Mouse (Mus musculus) cerebellum, adult 2 months (tissue): ENCODE results near the gene Gucd1. TPM values are rescaled to one million over a fixed set of nuclear protein-coding genes. Genes with fewer than 3 reads are reported as not detected.

Experiments used
- DNase-seq, 2 experiments: peaks; one replicate each; pipeline ENCODE4 v3.0.0; 2021
- H3K27ac ChIP-seq: fragments of 200-500 bp; 2 replicates; pipeline ENCODE4 v1.5.1; 2012; ENCODE audit warnings: low read length, control low read depth, inconsistent platforms; ENCODE audit not compliant: insufficient read depth
- H3K27me3 ChIP-seq: fragments of 200-500 bp; 2 replicates; pipeline ENCODE4 v1.6.1; 2012; ENCODE audit warnings: inconsistent platforms, mild to moderate bottlenecking, low read length, moderate library complexity; ENCODE audit not compliant: control insufficient read depth, insufficient read depth
- H3K4me1 ChIP-seq: fragments of 200-500 bp; 2 replicates; pipeline ENCODE4 v1.6.1; 2011; ENCODE audit warnings: low read length; ENCODE audit not compliant: control insufficient read depth, insufficient read depth
- H3K4me3 ChIP-seq: fragments of 200-500 bp; replicated peaks from 2 replicates; pipeline ENCODE3; 2011; ENCODE audit warnings: mild to moderate bottlenecking, low read depth, low read length, control low read depth; ENCODE audit not compliant: insufficient read depth
- CTCF ChIP-seq: fragments of 200-500 bp; IDR thresholded peaks from 2 replicates; pipeline ENCODE4 v1.5.1; 2011; ENCODE audit warnings: low read depth, mild to moderate bottlenecking, control low read depth, low read length, moderate library complexity, borderline replicate concordance; ENCODE audit not compliant: insufficient read depth
- POLR2A ChIP-seq: fragments of 200-500 bp; IDR thresholded peaks from 2 replicates; pipeline ENCODE4 v1.6.1; 2011; ENCODE audit warnings: low read length, control low read depth, borderline replicate concordance; ENCODE audit not compliant: insufficient read depth
- WGBS: fragments of 180-500 bp; shearing (Covaris S2); methylation state at CpG from one replicate; pipeline ENCODE4 v1.1.7; 2018; 5-methylcytosine and 5-hydroxymethylcytosine counted together
- polyA plus RNA-seq: library from polyadenylated mRNA; depleted of rRNA; stranded (reverse); fragments of >200 nt; gene quantifications from 2 replicates; pipeline ENCODE4 v1.2.3, GENCODE M21; 2012

Gucd1 gene
- polyA plus RNA-seq, 1 experiment, result 20.7 TPM

GRCm38 (mm10) chr10:75559676-75560548 lies 42.1 kb upstream of the Gucd1 start, which contains the start of gene Lrrc75b:
Gene Lrrc75b, minus strand, starts transcription at chr10:75560330.
- Histone ChIP-seq H3K4me3 (peak within 1 kb of the TSS; percentile 93), H3K27ac (peak within 1 kb of the TSS; percentile 72), H3K4me1 (peaks cover 23% of the 10 kb centered on the region), H3K27me3 (no peaks in the 10 kb centered on the region)
- TF ChIP-seq POLR2A, result peak; percentile 27; the same call in 1 of the 2 replicates
- TF ChIP-seq CTCF, result no peak
- DNase-seq, result peak; percentile 83 to 86
- WGBS, result 1% methylated on average over 75 of the region's 75 CpGs

DNA sequence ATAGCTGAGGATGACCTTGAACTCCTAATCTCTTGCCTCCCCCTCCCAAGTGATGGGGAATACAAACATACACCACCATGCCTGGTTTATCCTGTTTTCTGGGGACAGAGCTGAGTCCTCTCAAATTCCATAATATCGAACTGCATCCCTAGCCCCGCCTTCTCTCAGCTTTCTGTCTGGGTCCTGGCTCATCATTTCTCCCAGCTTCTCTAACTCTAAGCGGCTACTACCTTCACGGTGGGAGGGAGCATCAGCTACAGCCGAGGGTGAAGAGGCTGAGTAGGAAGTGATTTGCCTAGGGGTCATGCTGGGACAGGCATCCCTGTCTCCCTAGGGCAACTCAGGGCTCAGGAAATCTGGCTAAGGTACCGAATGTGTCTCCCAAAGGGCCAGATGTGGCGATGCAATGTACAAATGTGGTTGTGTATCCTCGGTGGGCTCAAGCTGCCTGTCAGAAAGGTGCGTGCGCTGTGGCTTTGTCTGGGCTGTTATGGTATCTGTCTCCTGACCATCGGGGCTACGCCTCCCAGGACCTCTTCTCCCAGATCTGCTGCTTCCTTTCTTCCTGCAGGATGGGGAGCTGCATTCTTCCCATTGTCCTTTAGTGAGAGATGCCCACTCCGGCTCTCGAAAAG lies 41.4 kb upstream of the Gucd1 start:
- Histone ChIP-seq H3K4me1 (peaks cover 23% of the 10 kb centered on the region), H3K4me3 (peak overlapping the region; percentile 93), H3K27ac (peak overlapping the region; percentile 72), H3K27me3 (no peaks in the 10 kb centered on the region)
- under 1% methylated on average over 14 of the region's 14 CpGs for WGBS
- TF ChIP-seq CTCF (no peak), POLR2A (no peak)
- DNase-seq, result peak; percentile 33 to 53

DNA sequence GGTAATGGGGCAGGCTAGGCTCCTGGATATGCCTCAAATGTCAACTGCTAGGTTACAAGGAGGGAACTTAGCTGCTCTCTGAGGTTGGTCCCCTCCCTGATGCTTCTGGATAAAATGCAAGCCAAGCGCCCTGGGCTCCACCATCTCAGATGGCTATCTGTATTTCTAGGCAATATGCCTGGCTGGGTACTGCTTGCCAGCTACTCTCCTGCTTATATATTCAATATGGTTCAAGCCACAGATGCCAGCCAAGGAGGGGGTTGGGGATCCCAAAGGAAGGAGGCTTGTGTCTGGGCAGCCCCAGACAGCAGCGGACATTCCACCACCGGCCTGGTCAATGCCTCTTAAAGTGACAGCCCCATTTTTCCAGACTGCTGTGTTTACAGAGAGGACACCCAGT lies 40.7 kb upstream of the Gucd1 start:
- Histone ChIP-seq H3K4me1 (peaks cover 23% of the 10 kb centered on the region), H3K27ac (peak overlapping the region; percentile 72), H3K4me3 (peak overlapping the region; percentile 93), H3K27me3 (no peaks in the 10 kb centered on the region)
- 1% methylated on average over 3 of the region's 3 CpGs for WGBS
- TF ChIP-seq CTCF, result no peak
- no peak; the same call in 1 of the 2 replicates for TF ChIP-seq POLR2A
- peak; percentile 77 to 86 for DNase-seq

DNA sequence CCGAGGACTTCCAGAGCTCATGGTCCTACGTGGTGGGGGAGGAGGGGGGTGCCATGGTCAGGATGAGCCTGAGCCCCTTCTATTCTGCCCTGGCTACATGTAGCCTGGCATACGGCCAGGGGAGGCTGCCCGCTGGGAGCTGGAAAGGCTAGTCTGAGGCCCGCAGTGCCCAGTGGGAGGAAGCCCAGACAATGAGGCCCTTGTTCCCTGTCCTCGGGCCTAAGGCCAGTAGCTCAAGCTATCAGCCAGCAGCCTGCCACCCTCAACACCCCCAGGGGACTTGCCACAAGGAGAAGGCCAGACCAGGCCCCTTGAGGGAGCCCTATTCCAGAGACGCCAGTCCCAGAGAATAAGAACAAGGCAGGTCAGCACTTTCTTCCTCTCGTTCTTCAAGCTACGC lies 38.3 kb upstream of the Gucd1 start:
- WGBS, result 34% methylated on average over 9 of the region's 9 CpGs
- H3K4me1 ChIP-seq, result peaks cover 14% of the 10 kb centered on the region
- no peak overlapping the region for H3K27ac ChIP-seq
- peak; percentile 51 to 69 for DNase-seq
- H3K27me3 ChIP-seq, result no peaks in the 10 kb centered on the region
- H3K4me3 ChIP-seq, result no peak overlapping the region
- no peak for TF ChIP-seq POLR2A
- no peak for TF ChIP-seq CTCF

DNA sequence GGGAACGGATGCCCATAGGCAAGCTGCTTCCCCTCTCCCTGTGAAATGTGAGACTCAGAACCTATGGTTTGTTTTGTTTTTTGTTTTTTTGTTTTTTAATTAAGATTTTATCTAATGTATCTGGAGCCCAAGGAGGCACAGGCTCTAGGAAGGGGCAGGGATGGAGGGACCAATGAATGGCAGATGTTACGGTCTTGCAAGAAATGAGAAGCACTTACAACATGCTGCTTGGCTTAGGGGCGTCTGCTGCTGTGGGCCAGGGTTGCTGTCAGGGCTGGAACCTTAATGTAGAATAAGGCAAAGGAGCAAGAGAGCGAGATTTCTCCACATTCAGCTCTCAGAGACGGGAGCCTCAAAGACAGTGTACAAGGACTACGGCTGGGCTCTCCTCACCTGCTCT lies 37.8 kb upstream of the Gucd1 start:
- no peak overlapping the region for H3K27ac ChIP-seq
- TF ChIP-seq CTCF, result no peak
- TF ChIP-seq POLR2A, result no peak
- no peak for DNase-seq

GRCm38 (mm10) chr10:75554090-75554489 lies 36.3 kb upstream of the Gucd1 start:
- Histone ChIP-seq H3K4me3 (no peak overlapping the region), H3K4me1 (peaks cover 7% of the 10 kb centered on the region), H3K27me3 (no peaks in the 10 kb centered on the region), H3K27ac (no peak overlapping the region)
- 93% methylated on average over 8 of the region's 8 CpGs for WGBS
- TF ChIP-seq CTCF, result no peak
- TF ChIP-seq POLR2A, result no peak
- no peak for DNase-seq

More for the DNA sequence above, 37.8 kb upstream of the Gucd1 start:
- no peak overlapping the region for H3K4me3 ChIP-seq
- no peaks in the 10 kb centered on the region for H3K27me3 ChIP-seq
- WGBS, result 71% methylated on average over 6 of the region's 6 CpGs
- H3K4me1 ChIP-seq, result peaks cover 10% of the 10 kb centered on the region

DNA sequence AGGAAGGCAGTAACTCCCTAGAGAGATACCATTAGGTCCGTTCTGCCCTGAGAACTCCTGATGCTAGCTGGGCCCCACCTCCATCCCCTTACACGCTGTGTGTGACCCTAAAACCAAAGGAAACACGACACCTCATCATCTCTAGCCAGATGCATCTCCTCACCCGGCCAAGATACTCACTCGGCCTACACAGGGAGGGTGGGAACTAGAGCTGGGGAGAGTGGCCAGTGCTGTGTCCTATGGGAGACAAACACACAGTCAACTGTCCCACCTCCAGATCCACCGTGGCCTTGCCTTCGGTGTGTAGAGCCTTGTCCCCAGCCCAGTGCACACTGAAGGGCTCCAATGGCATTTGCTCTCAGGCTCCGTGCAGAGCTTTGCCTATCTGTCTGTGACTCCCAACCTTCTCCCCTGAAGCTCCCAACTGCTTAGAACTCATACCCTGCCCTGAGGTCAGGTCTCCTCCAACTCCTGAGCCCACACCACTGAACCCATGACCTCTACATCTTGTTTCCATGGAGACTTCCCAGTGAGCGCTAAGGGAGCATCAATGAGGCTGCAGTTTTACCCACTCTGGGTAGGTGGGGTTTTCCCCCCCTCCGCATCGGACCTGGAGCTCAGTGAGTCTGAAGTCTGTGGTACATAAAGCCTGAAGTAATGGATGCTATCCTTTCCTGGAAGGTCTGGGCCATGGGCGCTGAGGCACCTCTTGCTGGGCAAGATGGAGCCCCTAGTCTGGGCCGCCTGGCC lies 35.1 kb upstream of the Gucd1 start:
- H3K4me1 ChIP-seq, result peaks cover 2% of the 10 kb centered on the region; the same call in 1 of the 2 replicates
- H3K4me3 ChIP-seq, result no peak overlapping the region
- DNase-seq, result no peak
- WGBS, result 79% methylated on average over 13 of the region's 13 CpGs
- no peaks in the 10 kb centered on the region for H3K27me3 ChIP-seq
- TF ChIP-seq CTCF, result no peak
- TF ChIP-seq POLR2A, result no peak
- no peak overlapping the region for H3K27ac ChIP-seq
